Mouse (Mus musculus): ENCODE measurements around the gene Tmem255b.

Gene Tmem255b

DNA sequence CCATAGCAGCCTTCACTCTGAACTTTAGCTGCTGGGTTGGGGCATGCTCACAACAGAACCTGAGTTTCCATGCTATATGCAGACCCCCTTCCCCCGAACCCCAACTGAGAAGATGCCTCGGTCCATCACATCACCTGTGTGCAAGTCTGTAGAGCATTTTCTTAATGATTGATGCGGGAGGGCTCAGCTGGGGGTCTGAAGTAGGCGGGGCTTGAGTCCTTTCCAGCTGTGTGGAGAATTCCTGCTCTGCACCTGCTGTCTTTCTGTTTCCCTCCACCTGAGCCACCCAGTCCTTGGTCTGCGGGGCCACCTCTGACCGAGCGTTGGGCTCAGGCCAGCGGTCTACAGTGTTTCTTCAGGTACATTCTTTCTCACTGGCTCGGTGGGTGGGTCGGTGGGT lies at the start of gene Tmem255b:
TSS of gene Tmem255b (plus strand) at position 301 of the 400 bp plus-strand sequence.
- in situ Hi-C loops (cut with MboI; ENCODE audit: unreplicated experiment in 2 of 2), result loop anchor here (25.0 kb wide), 2 partner anchors 702 to 1402 kb away; no protein-coding TSS in a partner anchor

GRCm38 (mm10) chr8:13386366-13386765 lies 48.6 kb upstream of the Tmem255b start:
- in situ Hi-C loops (cut with MboI; ENCODE audit: unreplicated experiment in 2 of 2), result no loop called here

GRCm38 (mm10) chr8:13387728-13388127 lies 47.3 kb upstream of the Tmem255b start:
- in situ Hi-C loops (cut with MboI; ENCODE audit: unreplicated experiment in 2 of 2), result no loop called here

- in situ Hi-C loops (cut with MboI; ENCODE audit: unreplicated experiment in 2 of 2), result no loop called here
These were observed 46.2 kb upstream of the Tmem255b start for GRCm38 (mm10) chr8:13388744-13389143.

- in situ Hi-C loops (cut with MboI; ENCODE audit: unreplicated experiment in 2 of 2), result no loop called here
These were observed 41.1 kb upstream of the Tmem255b start for GRCm38 (mm10) chr8:13393869-13394268.

DNA sequence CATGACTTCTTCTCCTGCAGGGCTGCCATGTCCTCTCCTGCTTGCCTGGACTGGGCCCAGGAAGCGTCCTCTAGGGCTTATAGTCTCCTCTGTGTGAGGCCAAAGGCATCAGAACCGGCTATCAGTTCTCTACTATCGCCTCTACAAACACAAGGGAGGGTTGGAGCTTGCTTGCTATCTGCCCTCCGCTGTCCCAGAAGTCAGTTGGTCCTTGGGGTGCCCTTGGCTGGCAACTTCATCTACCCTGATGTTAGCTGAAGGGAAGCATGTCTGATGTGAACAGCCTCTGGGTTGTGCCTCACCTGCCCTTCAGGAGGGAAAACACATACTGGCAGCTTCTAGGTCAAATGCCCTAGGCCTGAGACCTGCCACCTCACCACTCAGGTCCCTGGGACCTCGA lies 38.3 kb upstream of the Tmem255b start, which contains the start of gene Atp4b:
TSS of gene Atp4b (minus strand) at position 101 of the 400 bp plus-strand sequence.
- in situ Hi-C loops (cut with MboI; ENCODE audit: unreplicated experiment in 2 of 2), result no loop called here

GRCm38 (mm10) chr8:13403517-13403916 lies 31.5 kb upstream of the Tmem255b start:
- in situ Hi-C loops (cut with MboI; ENCODE audit: unreplicated experiment in 2 of 2), result loop anchor here (25.0 kb wide), 3 partner anchors 484 to 1634 kb away; partner anchors contain the start of genes BB014433 (in 1 of the 2) and Coprs (in 1 of the 2)

DNA sequence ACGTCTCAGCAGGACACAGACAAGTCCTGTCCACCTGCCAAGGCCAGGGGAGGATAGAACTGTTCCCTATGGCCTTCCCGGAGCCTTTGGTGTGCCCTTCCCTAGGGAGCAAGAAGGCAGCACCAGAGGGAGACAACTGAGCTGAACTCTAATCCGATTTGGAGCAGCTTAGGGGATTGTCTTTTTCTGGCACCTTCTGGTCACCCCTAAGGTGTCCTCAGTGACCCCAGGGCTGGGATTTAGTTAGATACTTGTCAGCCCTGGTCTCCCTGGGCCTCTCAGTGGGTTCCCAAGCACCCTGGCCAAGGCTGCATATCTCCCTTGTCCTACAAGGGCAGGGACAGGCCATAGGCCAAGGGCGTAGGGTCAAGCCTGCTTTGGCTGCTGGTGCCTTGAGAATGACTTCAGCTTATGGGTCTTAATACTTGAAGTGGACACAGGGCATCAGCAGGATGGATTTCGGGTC lies 30.3 kb upstream of the Tmem255b start, which contains the start of gene Grk1:
TSS of gene Grk1 (plus strand) at position 416 of the 466 bp plus-strand sequence.
- in situ Hi-C loops (cut with MboI; ENCODE audit: unreplicated experiment in 2 of 2), result loop anchor here (25.0 kb wide), 3 partner anchors 483 to 1633 kb away; partner anchors contain the start of genes BB014433 (in 1 of the 2) and Coprs (in 1 of the 2)

DNA sequence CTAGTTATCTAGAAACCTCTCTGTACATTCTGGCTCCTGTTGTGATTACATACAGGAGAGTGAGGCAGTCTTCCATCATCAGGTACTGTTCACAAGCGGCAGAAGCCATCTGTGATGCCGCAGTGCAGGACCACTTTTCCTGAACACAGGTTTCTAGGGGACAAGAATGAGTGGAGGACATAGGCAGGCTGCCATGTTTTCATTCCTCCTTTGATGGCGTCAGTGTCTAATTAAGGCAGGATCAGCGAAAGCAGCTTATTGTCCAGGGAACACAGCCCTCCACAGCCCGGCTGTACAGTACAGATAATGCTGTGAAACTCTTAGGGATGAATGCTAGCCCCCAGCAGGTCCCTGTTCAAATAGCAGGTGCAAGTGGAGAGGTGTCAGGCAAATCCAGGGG lies 29.0 kb upstream of the Tmem255b start:
- in situ Hi-C loops (cut with MboI; ENCODE audit: unreplicated experiment in 2 of 2), result loop anchor here (25.0 kb wide), 3 partner anchors 481 to 1631 kb away; partner anchors contain the start of genes BB014433 (in 1 of the 2) and Coprs (in 1 of the 2)

DNA sequence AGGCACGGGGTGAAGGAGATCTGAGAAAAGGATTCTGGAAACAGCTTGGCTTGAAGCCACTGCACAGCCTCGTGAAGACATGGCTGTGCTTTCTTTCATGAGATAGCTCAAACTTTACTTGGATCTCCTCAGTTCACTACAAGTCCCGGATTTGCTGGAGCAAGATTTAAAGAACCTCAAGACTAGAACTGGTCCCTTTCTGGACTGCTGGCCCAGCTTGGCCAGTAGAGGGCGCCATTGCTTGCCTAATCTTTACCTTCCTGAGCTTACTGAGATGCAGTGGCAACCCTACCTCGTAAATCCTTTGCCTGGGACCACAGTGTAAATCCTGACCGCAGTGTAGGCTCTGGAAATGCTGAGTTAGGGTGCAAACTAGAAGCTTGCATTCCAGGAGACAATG lies 23.4 kb upstream of the Tmem255b start:
- in situ Hi-C loops (cut with MboI; ENCODE audit: unreplicated experiment in 2 of 2), result loop anchor here (5.0 to 25.0 kb wide), 7 partner anchors 51 to 1633 kb away; partner anchors contain the start of genes BB014433 (in 2 of the 2), Cdc16 (in 2 of the 2) and Coprs (in 1 of the 2)

- in situ Hi-C loops (cut with MboI; ENCODE audit: unreplicated experiment in 2 of 2), result loop anchor here (5.0 to 25.0 kb wide), 7 partner anchors 49 to 1632 kb away; partner anchors contain the start of genes BB014433 (in 2 of the 2), Cdc16 (in 2 of the 2) and Coprs (in 1 of the 2)
These were observed 22.0 kb upstream of the Tmem255b start for GRCm38 (mm10) chr8:13412891-13413558.

- in situ Hi-C loops (cut with MboI; ENCODE audit: unreplicated experiment in 2 of 2), result loop anchor here (5.0 to 25.0 kb wide), 7 partner anchors 48 to 1631 kb away; partner anchors contain the start of genes BB014433 (in 2 of the 2), Cdc16 (in 2 of the 2) and Coprs (in 1 of the 2)
These were observed 21.1 kb upstream of the Tmem255b start for GRCm38 (mm10) chr8:13413823-13414390.

DNA sequence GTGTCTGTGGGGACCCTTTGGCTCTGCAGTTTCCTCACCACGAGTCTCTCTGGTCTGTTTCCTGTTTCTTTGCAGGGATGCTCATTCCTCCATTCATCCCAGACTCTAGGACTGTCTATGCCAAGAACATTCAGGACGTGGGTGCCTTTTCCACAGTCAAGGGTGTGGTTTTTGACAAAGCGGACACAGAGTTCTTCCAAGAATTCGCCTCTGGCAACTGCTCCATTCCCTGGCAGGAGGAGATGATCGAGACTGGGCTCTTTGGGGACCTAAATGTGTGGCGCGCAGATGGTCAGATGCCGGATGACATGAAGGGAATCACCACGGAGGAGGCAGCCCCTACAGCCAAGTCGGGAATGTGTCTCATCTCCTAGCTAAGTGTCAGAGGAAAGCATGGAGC lies 19.1 kb upstream of the Tmem255b start:
- in situ Hi-C loops (cut with MboI; ENCODE audit: unreplicated experiment in 2 of 2), result loop anchor here (10.0 to 25.0 kb wide), 6 partner anchors 339 to 1629 kb away; partner anchors contain the start of genes BB014433 (in 2 of the 2), Cdc16 (in 2 of the 2) and Coprs (in 1 of the 2)

GRCm38 (mm10) chr8:13419111-13419639 lies 15.8 kb upstream of the Tmem255b start:
- in situ Hi-C loops (cut with MboI; ENCODE audit: unreplicated experiment in 2 of 2), result loop anchor here (10.0 to 25.0 kb wide), 6 partner anchors 336 to 1626 kb away; partner anchors contain the start of genes BB014433 (in 2 of the 2), Cdc16 (in 2 of the 2) and Coprs (in 1 of the 2)

- in situ Hi-C loops (cut with MboI; ENCODE audit: unreplicated experiment in 2 of 2), result loop anchor here (5.0 to 25.0 kb wide), 5 partner anchors 41 to 1616 kb away; partner anchors contain the start of genes BB014433 (in 1 of the 2), Coprs (in 1 of the 2) and Upf3a (in 1 of the 2)
These were observed 14.0 kb upstream of the Tmem255b start for GRCm38 (mm10) chr8:13420970-13421369.

DNA sequence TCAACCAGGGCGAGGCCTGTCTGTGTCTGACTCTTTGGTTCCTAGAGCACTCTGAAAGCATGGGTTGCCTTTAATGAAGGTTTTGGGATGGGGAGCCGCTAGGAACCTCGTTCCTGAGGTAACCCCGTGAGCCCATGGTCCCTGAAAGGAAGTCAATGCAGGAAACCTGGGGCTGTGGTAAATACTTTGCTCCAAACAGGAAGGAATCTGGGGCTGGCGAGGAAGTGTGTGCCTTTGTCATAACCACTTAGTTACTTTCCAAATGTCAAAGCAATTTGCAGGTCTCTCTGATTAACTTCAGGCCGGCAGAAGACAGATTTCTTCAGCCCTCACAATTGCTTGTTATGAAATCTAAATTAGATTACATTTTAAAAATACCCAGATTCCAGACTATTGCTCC lies 7.6 kb upstream of the Tmem255b start:
- in situ Hi-C loops (cut with MboI; ENCODE audit: unreplicated experiment in 2 of 2), result loop anchor here (10.0 to 25.0 kb wide), 3 partner anchors 357 to 1410 kb away; partner anchors contain the start of gene Upf3a (in 1 of the 2)

DNA sequence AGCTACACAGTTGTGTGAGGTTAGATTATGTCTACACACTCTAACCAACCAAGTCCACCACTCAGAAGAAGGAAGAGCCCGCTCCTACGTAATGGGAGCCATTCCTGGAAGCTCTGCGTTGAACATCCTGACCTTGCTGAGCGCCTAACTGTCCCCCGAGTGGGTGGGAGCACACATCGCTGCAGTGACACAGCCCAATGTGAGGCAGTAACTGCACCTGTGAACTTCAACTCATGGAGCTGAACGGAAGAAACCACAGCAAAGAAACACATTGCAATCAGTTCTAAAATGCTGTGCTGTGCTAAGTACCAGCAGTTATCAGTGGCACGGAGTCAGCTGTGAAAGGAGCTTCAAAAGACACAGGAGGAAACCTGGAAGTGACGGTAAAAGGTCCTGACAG lies 6.8 kb upstream of the Tmem255b start:
- in situ Hi-C loops (cut with MboI; ENCODE audit: unreplicated experiment in 2 of 2), result loop anchor here (10.0 to 25.0 kb wide), 3 partner anchors 357 to 1409 kb away; partner anchors contain the start of gene Upf3a (in 1 of the 2)

GRCm38 (mm10) chr8:13430412-13430811 lies 4.6 kb upstream of the Tmem255b start:
- in situ Hi-C loops (cut with MboI; ENCODE audit: unreplicated experiment in 2 of 2), result loop anchor here (25.0 kb wide), 2 partner anchors 707 to 1407 kb away; no protein-coding TSS in a partner anchor

GRCm38 (mm10) chr8:13430866-13431265 lies 4.1 kb upstream of the Tmem255b start:
- in situ Hi-C loops (cut with MboI; ENCODE audit: unreplicated experiment in 2 of 2), result loop anchor here (25.0 kb wide), 2 partner anchors 706 to 1406 kb away; no protein-coding TSS in a partner anchor

DNA sequence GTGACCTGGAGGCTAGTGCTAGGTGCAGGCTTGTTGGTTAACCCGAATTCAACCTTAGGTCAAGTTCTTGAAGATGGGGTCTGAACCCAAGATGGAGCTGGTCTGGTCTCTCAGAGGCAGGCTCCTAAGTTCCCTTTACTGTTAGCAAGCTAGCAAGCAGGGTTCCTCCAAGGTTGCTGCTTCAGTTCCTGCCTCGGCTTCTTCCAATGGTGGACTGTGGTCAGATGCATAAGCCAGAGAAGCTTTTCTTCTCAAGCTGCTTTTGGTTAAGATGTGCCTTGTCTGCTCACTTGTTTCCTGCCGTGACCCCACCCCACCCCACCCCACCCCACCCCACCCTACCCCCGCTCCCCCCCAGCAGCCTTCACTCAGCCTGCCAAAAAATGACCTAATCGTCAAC lies 1.9 kb upstream of the Tmem255b start:
- in situ Hi-C loops (cut with MboI; ENCODE audit: unreplicated experiment in 2 of 2), result loop anchor here (25.0 kb wide), 2 partner anchors 704 to 1404 kb away; no protein-coding TSS in a partner anchor
